Mouse (Mus musculus) heart, embryonic 11.5 days (tissue): ENCODE results near the gene Ssh1. TPM values are rescaled to one million over a fixed set of nuclear protein-coding genes. Genes with fewer than 3 reads are reported as not detected.
A peak's percentile ranks its signal among the peaks of the same experiment; 100 is the strongest.

ENCODE experiments used
- ATAC-seq: fragments of 200-750 bp; cut with Nextera tagmentation; replicated peaks from 2 replicates; pipeline ENCODE4 v1.8.0; 2017; ENCODE audit warnings: moderate library complexity; ENCODE audit not compliant: insufficient number of reproducible peaks, low FRiP score, low TSS enrichment
- H3K27ac ChIP-seq: fragments of 300-500 bp; sonication (generic); 2 replicates; pipeline ENCODE4 v1.5.1; 2014; ENCODE audit warnings: mild to moderate bottlenecking, low read depth, low read length
- H3K27me3 ChIP-seq: fragments of 300-500 bp; sonication (generic); 2 replicates; pipeline ENCODE4 v1.6.1; 2014; ENCODE audit warnings: mild to moderate bottlenecking, low read length, mixed read lengths; ENCODE audit not compliant: control insufficient read depth, insufficient read depth
- H3K36me3 ChIP-seq: fragments of 300-500 bp; sonication (generic); 2 replicates; pipeline ENCODE4 v1.6.1; 2014; ENCODE audit warnings: mild to moderate bottlenecking, low read length, moderate library complexity, mixed read lengths; ENCODE audit not compliant: control insufficient read depth, insufficient read depth
- H3K4me1 ChIP-seq: fragments of 300-500 bp; sonication (generic); 2 replicates; pipeline ENCODE4 v1.6.1; 2014; ENCODE audit warnings: low read length; ENCODE audit not compliant: control insufficient read depth, insufficient read depth
- H3K4me2 ChIP-seq: fragments of 300-500 bp; sonication (generic); 2 replicates; pipeline ENCODE4 v1.6.1; 2014; ENCODE audit warnings: mild to moderate bottlenecking, moderate library complexity
- H3K4me3 ChIP-seq: fragments of 300-500 bp; sonication (generic); 2 replicates; pipeline ENCODE4 v1.5.1; 2014; ENCODE audit warnings: low read depth, low read length
- H3K9ac ChIP-seq: fragments of 300-500 bp; sonication (generic); 2 replicates; pipeline ENCODE4 v1.6.1; 2014; ENCODE audit warnings: mild to moderate bottlenecking, low read depth, low read length, moderate library complexity
- H3K9me3 ChIP-seq: fragments of 300-500 bp; sonication (generic); replicated peaks from 2 replicates; pipeline ENCODE4 v1.6.1; 2016; ENCODE audit warnings: low read length; ENCODE audit not compliant: control insufficient read depth
- WGBS: fragments of 180-500 bp; shearing (Covaris S2); extraction: QIAGEN DNeasy Blood & Tissue Kit; methylation state at CpG from one replicate; pipeline ENCODE4 v1.1.7; 2014; ENCODE audit not compliant: insufficient replicate concordance; 5-methylcytosine and 5-hydroxymethylcytosine counted together
- polyA plus RNA-seq: library from polyadenylated mRNA; unstranded; fragments of >200 nt; fragmentation: Nextera tagmentation; extraction: Ambion mirVana; gene quantifications from 2 replicates; pipeline ENCODE4 v1.2.1, GENCODE M21; 2014

Gene Ssh1
- polyA plus RNA-seq, 1 experiment from 2014 or later = 35.8 TPM

- 63% methylated on average over 20 of the region's 20 CpGs for WGBS
- Histone ChIP-seq H3K36me3 (no peaks in the 10 kb centered on the region), H3K27me3 (no peaks in the 10 kb centered on the region), H3K4me1 (peaks cover 56% of the 10 kb centered on the region), H3K4me3 (no peak overlapping the region), H3K27ac (no peak overlapping the region), H3K9me3 (no peaks in the 10 kb centered on the region), H3K9ac (peak overlapping the region; percentile 47; the same call in 1 of the 2 replicates), H3K4me2 (no peak overlapping the region)
- ATAC-seq = no peak
These were observed 4.2 kb downstream of the Ssh1 start for GRCm38 (mm10) chr5:113989437-113990024.

- Histone ChIP-seq H3K36me3 (no peaks in the 10 kb centered on the region), H3K9me3 (no peaks in the 10 kb centered on the region), H3K27me3 (no peaks in the 10 kb centered on the region), H3K27ac (peak overlapping the region; percentile 73), H3K4me2 (peak overlapping the region; percentile 6), H3K9ac (peak overlapping the region; percentile 39), H3K4me1 (peaks cover 62% of the 10 kb centered on the region), H3K4me3 (no peak overlapping the region)
- WGBS = 34% methylated on average over 9 of the region's 9 CpGs
- ATAC-seq = no peak
These were observed 7.3 kb downstream of the Ssh1 start for GRCm38 (mm10) chr5:113986182-113986961.

- H3K9ac ChIP-seq = peak overlapping the region; percentile 39; the same call in 1 of the 2 replicates
- 54% methylated on average over 2 of the region's 2 CpGs for WGBS
- H3K4me2 ChIP-seq = no peak overlapping the region
- no peak overlapping the region for H3K4me3 ChIP-seq
- H3K36me3 ChIP-seq = no peaks in the 10 kb centered on the region
- no peak for ATAC-seq
- H3K4me1 ChIP-seq = peaks cover 57% of the 10 kb centered on the region
- no peaks in the 10 kb centered on the region for H3K27me3 ChIP-seq
- peak overlapping the region; percentile 73 for H3K27ac ChIP-seq
- no peaks in the 10 kb centered on the region for H3K9me3 ChIP-seq
These were observed 8.0 kb downstream of the Ssh1 start for GRCm38 (mm10) chr5:113985737-113986136.

- H3K36me3 ChIP-seq = no peaks in the 10 kb centered on the region
- H3K9me3 ChIP-seq = no peaks in the 10 kb centered on the region
- H3K9ac ChIP-seq = peak overlapping the region; percentile 43; the same call in 1 of the 2 replicates
- ATAC-seq = no peak
- H3K4me1 ChIP-seq = peaks cover 51% of the 10 kb centered on the region
- no peak overlapping the region for H3K27ac ChIP-seq
- no peak overlapping the region for H3K4me2 ChIP-seq
- H3K27me3 ChIP-seq = no peaks in the 10 kb centered on the region
- WGBS = 69% methylated on average over 13 of the region's 13 CpGs
- no peak overlapping the region for H3K4me3 ChIP-seq
These were observed 9.5 kb downstream of the Ssh1 start for GRCm38 (mm10) chr5:113984025-113984740.

- no peaks in the 10 kb centered on the region for H3K9me3 ChIP-seq
- 46% methylated on average over 6 of the region's 6 CpGs for WGBS
- H3K27ac ChIP-seq = no peak overlapping the region; the same call in 1 of the 2 replicates
- H3K4me1 ChIP-seq = peaks cover 51% of the 10 kb centered on the region
- H3K36me3 ChIP-seq = no peaks in the 10 kb centered on the region
- H3K4me3 ChIP-seq = no peak overlapping the region
- no peak for ATAC-seq
- H3K4me2 ChIP-seq = no peak overlapping the region
- H3K27me3 ChIP-seq = no peaks in the 10 kb centered on the region
- H3K9ac ChIP-seq = no peak overlapping the region
These were observed 10.2 kb downstream of the Ssh1 start for GRCm38 (mm10) chr5:113983541-113983940.

GRCm38 (mm10) chr5:113981843-113982242 is 11.9 kb downstream of the Ssh1 start:
- Histone ChIP-seq H3K9ac (no peak overlapping the region), H3K27ac (no peak overlapping the region), H3K4me1 (peaks cover 58% of the 10 kb centered on the region), H3K9me3 (no peaks in the 10 kb centered on the region), H3K4me3 (no peak overlapping the region), H3K36me3 (no peaks in the 10 kb centered on the region), H3K27me3 (no peaks in the 10 kb centered on the region), H3K4me2 (no peak overlapping the region)
- ATAC-seq = no peak
- 72% methylated on average over 8 of the region's 8 CpGs for WGBS

- Histone ChIP-seq H3K4me3 (no peak overlapping the region), H3K9me3 (no peaks in the 10 kb centered on the region), H3K27me3 (no peaks in the 10 kb centered on the region), H3K36me3 (no peaks in the 10 kb centered on the region), H3K4me1 (peaks cover 58% of the 10 kb centered on the region), H3K27ac (peak overlapping the region; percentile 60; the same call in 1 of the 2 replicates), H3K4me2 (no peak overlapping the region), H3K9ac (no peak overlapping the region)
- ATAC-seq = no peak
- 79% methylated on average over 6 of the region's 6 CpGs for WGBS
These were observed 12.5 kb downstream of the Ssh1 start for GRCm38 (mm10) chr5:113981171-113981570.

GRCm38 (mm10) chr5:113980511-113980910 is 13.2 kb downstream of the Ssh1 start:
- WGBS = 66% methylated on average over 1 of the region's 1 CpGs

More at GRCm38 (mm10) chr5:113980511-113980910, 13.2 kb downstream of the Ssh1 start:
- peak overlapping the region; percentile 11; the same call in 1 of the 2 replicates for H3K4me2 ChIP-seq
- H3K27ac ChIP-seq = peak overlapping the region; percentile 60
- peaks cover 58% of the 10 kb centered on the region for H3K4me1 ChIP-seq
- H3K9me3 ChIP-seq = no peaks in the 10 kb centered on the region
- no peak overlapping the region for H3K9ac ChIP-seq
- H3K36me3 ChIP-seq = no peaks in the 10 kb centered on the region
- ATAC-seq = no peak
- no peaks in the 10 kb centered on the region for H3K27me3 ChIP-seq
- no peak overlapping the region for H3K4me3 ChIP-seq
